Mouse (Mus musculus) stomach, postnatal 0 days (tissue): ENCODE results near the gene Igdcc3. TPM values are rescaled to one million over a fixed set of nuclear protein-coding genes. Genes with fewer than 3 reads are reported as not detected.

ENCODE experiments used
- ATAC-seq: fragments of 200-750 bp; cut with Nextera tagmentation; 2 replicates; pipeline ENCODE4 v1.8.0; 2017; ENCODE audit not compliant: low FRiP score, low TSS enrichment
- DNase-seq: peaks from one replicate; pipeline ENCODE4 v3.0.0-alpha.2; 2016; ENCODE audit warnings: low spot score
- H3K27ac ChIP-seq: fragments of 300-500 bp; sonication (generic); replicated peaks from 2 replicates; pipeline ENCODE4 v1.5.1; 2014; ENCODE audit warnings: mild to moderate bottlenecking, control low read depth
- H3K27me3 ChIP-seq: fragments of 300-500 bp; sonication (generic); 2 replicates; pipeline ENCODE4 v1.6.1; 2014; ENCODE audit warnings: low read length; ENCODE audit not compliant: control insufficient read depth, insufficient read depth
- H3K36me3 ChIP-seq: fragments of 300-500 bp; sonication (generic); 2 replicates; pipeline ENCODE4 v1.6.1; 2014; ENCODE audit warnings: low read length, mixed read lengths; ENCODE audit not compliant: control insufficient read depth, insufficient read depth
- H3K4me1 ChIP-seq: fragments of 300-500 bp; sonication (generic); replicated peaks from 2 replicates; pipeline ENCODE4 v1.6.1; 2014; ENCODE audit warnings: antibody characterized with exemption; ENCODE audit not compliant: control insufficient read depth, insufficient read depth
- H3K4me2 ChIP-seq: fragments of 300-500 bp; sonication (generic); replicated peaks from 2 replicates; pipeline ENCODE4 v1.6.1; 2014; ENCODE audit warnings: low read depth, mild to moderate bottlenecking, control low read depth, moderate library complexity
- H3K4me3 ChIP-seq: fragments of 300-500 bp; sonication (generic); 2 replicates; pipeline ENCODE4 v1.5.1; 2014; ENCODE audit warnings: low read depth, low read length, control low read depth
- H3K9ac ChIP-seq: fragments of 300-500 bp; sonication (generic); 2 replicates; pipeline ENCODE4 v1.6.1; 2014; ENCODE audit warnings: mild to moderate bottlenecking, low read length, control low read depth, mixed read lengths
- H3K9me3 ChIP-seq: fragments of 300-500 bp; sonication (generic); 2 replicates; pipeline ENCODE4 v1.6.1; 2016; ENCODE audit warnings: low read length; ENCODE audit not compliant: control insufficient read depth
- CTCF ChIP-seq: IDR thresholded peaks from 2 replicates; pipeline ENCODE4 v1.5.1; 2016; ENCODE audit warnings: antibody characterized with exemption, low read depth, mild to moderate bottlenecking, moderate library complexity
- EP300 ChIP-seq: optimal IDR thresholded peaks from 2 replicates; pipeline ENCODE3; 2016; ENCODE audit warnings: antibody characterized with exemption
- WGBS: fragments of 180-500 bp; shearing (Covaris S2); extraction: QIAGEN DNeasy Blood & Tissue Kit; methylation state at CpG from one replicate; pipeline ENCODE4 v1.1.7; 2014; 5-methylcytosine and 5-hydroxymethylcytosine counted together
- polyA plus RNA-seq: library from polyadenylated mRNA; unstranded; fragments of >200 nt; fragmentation: Nextera tagmentation; extraction: Ambion mirVana; gene quantifications from 2 replicates; pipeline ENCODE4 v1.2.1, GENCODE M21; 2015

The Igdcc3 gene
- polyA plus RNA-seq, 1 experiment from 2014 or later = 0.32 TPM

GRCm38 (mm10) chr9:65154692-65155455 lies 13.9 kb downstream of the Igdcc3 start:
- WGBS = 62% methylated on average over 9 of the region's 9 CpGs
- no peak overlapping the region for H3K27ac ChIP-seq
- DNase-seq (no peak), ATAC-seq (no peak)
- no peak for TF ChIP-seq CTCF
- no peak for TF ChIP-seq EP300
- H3K4me2 ChIP-seq = no peak overlapping the region
- H3K36me3 ChIP-seq = no peaks in the 10 kb centered on the region
- H3K4me1 ChIP-seq = no peaks in the 10 kb centered on the region
- no peaks in the 10 kb centered on the region for H3K27me3 ChIP-seq
- no peak overlapping the region for H3K9ac ChIP-seq
- no peak overlapping the region for H3K4me3 ChIP-seq
- no peaks in the 10 kb centered on the region for H3K9me3 ChIP-seq

GRCm38 (mm10) chr9:65156604-65157003 lies 15.6 kb downstream of the Igdcc3 start:
- ATAC-seq = no peak
- H3K9me3 ChIP-seq = no peaks in the 10 kb centered on the region
- H3K27ac ChIP-seq = no peak overlapping the region
- H3K36me3 ChIP-seq = no peaks in the 10 kb centered on the region
- no peak overlapping the region for H3K9ac ChIP-seq
- no peaks in the 10 kb centered on the region for H3K4me1 ChIP-seq
- TF ChIP-seq CTCF = no peak
- TF ChIP-seq EP300 = no peak
- H3K4me2 ChIP-seq = no peak overlapping the region
- WGBS = 19% methylated on average over 8 of the region's 8 CpGs
- DNase-seq = no peak
- no peak overlapping the region for H3K4me3 ChIP-seq
- H3K27me3 ChIP-seq = no peaks in the 10 kb centered on the region

GRCm38 (mm10) chr9:65157631-65158030 lies 16.6 kb downstream of the Igdcc3 start:
- no peak overlapping the region for H3K27ac ChIP-seq
- no peaks in the 10 kb centered on the region for H3K4me1 ChIP-seq
- TF ChIP-seq CTCF (no peak), EP300 (no peak)
- H3K4me3 ChIP-seq = no peak overlapping the region
- no peak overlapping the region for H3K4me2 ChIP-seq
- DNase-seq (no peak), ATAC-seq (no peak)
- H3K27me3 ChIP-seq = peaks cover 7% of the 10 kb centered on the region
- H3K9me3 ChIP-seq = no peaks in the 10 kb centered on the region
- no peak overlapping the region for H3K9ac ChIP-seq
- H3K36me3 ChIP-seq = no peaks in the 10 kb centered on the region
- 68% methylated on average over 6 of the region's 6 CpGs for WGBS

- Histone ChIP-seq H3K4me1 (peaks cover 4% of the 10 kb centered on the region; the same call in 1 of the 2 replicates), H3K4me3 (no peak overlapping the region), H3K9me3 (no peaks in the 10 kb centered on the region), H3K36me3 (no peaks in the 10 kb centered on the region), H3K4me2 (no peak overlapping the region), H3K27ac (no peak overlapping the region), H3K27me3 (peaks cover 16% of the 10 kb centered on the region), H3K9ac (no peak overlapping the region)
- DNase-seq (no peak), ATAC-seq (no peak)
- WGBS = 62% methylated on average over 4 of the region's 4 CpGs
- TF ChIP-seq CTCF (no peak), EP300 (no peak)
These were observed 20.2 kb downstream of the Igdcc3 start for GRCm38 (mm10) chr9:65161188-65161587.

GRCm38 (mm10) chr9:65161881-65162280 lies 20.9 kb downstream of the Igdcc3 start:
- 53% methylated on average over 8 of the region's 8 CpGs for WGBS
- TF ChIP-seq EP300 (no peak), CTCF (no peak)

More at GRCm38 (mm10) chr9:65161881-65162280, 20.9 kb downstream of the Igdcc3 start:
- no peak overlapping the region for H3K4me3 ChIP-seq
- ATAC-seq = no peak
- H3K9me3 ChIP-seq = no peaks in the 10 kb centered on the region
- no peak overlapping the region for H3K9ac ChIP-seq
- H3K4me1 ChIP-seq = peaks cover 4% of the 10 kb centered on the region; the same call in 1 of the 2 replicates
- H3K4me2 ChIP-seq = no peak overlapping the region
- no peak for DNase-seq
- H3K27ac ChIP-seq = no peak overlapping the region
- no peaks in the 10 kb centered on the region for H3K36me3 ChIP-seq
- H3K27me3 ChIP-seq = peaks cover 16% of the 10 kb centered on the region
